Mouse (Mus musculus): Measurements from ENCODE around the gene Pfn3. TPM values are rescaled to one million over a fixed set of nuclear protein-coding genes. Genes with fewer than 3 reads are reported as not detected.
"Not testable (repeated sequence)": the region's sequence is repeated elsewhere in the genome, so short reads cannot be mapped to it uniquely, and the experiment has no call there.

The Pfn3 gene
- total RNA-seq, 1 experiment, result not detected

- in situ Hi-C loops (cut with MboI; ENCODE audit: low sequenced_read_pairs in 2 of 2, unreplicated experiment in 2 of 2), result no loop called here
- H3K9ac ChIP-seq (ENCODE audit: insufficient read depth, low read depth, low read length, poor library complexity, severe bottlenecking), result peak overlapping the region; percentile 92
- H3K27ac ChIP-seq (ENCODE audit: insufficient read depth, low read depth, low read length, poor library complexity, severe bottlenecking), result peak overlapping the region; percentile 84; the same call in 1 of the 2 replicates
- H3K4me1 ChIP-seq (ENCODE audit: control insufficient read depth in 2 of 2, insufficient read depth in 2 of 2, low read length in 2 of 2, poor library complexity in 1 of 2), result peaks cover 10 to 38% of the 10 kb centered on the region in 2 experiments
- H3K9me3 ChIP-seq (ENCODE audit: control insufficient read depth, insufficient read depth, low read depth, low read length), result no peaks in the 10 kb centered on the region
- H3K4me3 ChIP-seq (ENCODE audit: insufficient read depth in 1 of 2, low read depth in 1 of 2, low read length in 2 of 2, poor library complexity in 1 of 2, severe bottlenecking in 1 of 2), result peak overlapping the region; percentile 90
- no peak for TF ChIP-seq ZNF384 (IDR thresholded peaks at IDR 0.05; ENCODE audit: low read depth, low read length)
- 0 out of 2 replicates have a peak, but pooled peaks have one; percentile 4 for TF ChIP-seq HCFC1 (IDR thresholded peaks at IDR 0.05; ENCODE audit: borderline replicate concordance, insufficient read depth, low read length)
- TF ChIP-seq MAFK (IDR thresholded peaks at IDR 0.05; ENCODE audit: insufficient read depth, low read depth, low read length), result no peak
- peaks cover 13% of the 10 kb centered on the region for H3K36me3 ChIP-seq (ENCODE audit: control insufficient read depth, insufficient read depth, low read length, poor library complexity, severe bottlenecking)
- no peak for DNase-seq (ENCODE audit: low read depth, low spot score)
These were observed 30.5 kb upstream of the Pfn3 start for GRCm38 (mm10) chr13:55445361-55446091.

- no peaks in the 10 kb centered on the region for H3K9me3 ChIP-seq (ENCODE audit: control insufficient read depth, insufficient read depth, low read depth, low read length)
- peak within 1 kb of the TSS; percentile 92 for H3K9ac ChIP-seq (ENCODE audit: insufficient read depth, low read depth, low read length, poor library complexity, severe bottlenecking)
- TF ChIP-seq CHD2 (IDR thresholded peaks at IDR 0.05; ENCODE audit: low read depth, low read length) (peak; percentile 86), HCFC1 (IDR thresholded peaks at IDR 0.05; ENCODE audit: borderline replicate concordance, insufficient read depth, low read length) (no peak), MAFK (IDR thresholded peaks at IDR 0.05; ENCODE audit: insufficient read depth, low read depth, low read length) (no peak), ZNF384 (IDR thresholded peaks at IDR 0.05; ENCODE audit: low read depth, low read length) (no peak), ZC3H11A (IDR thresholded peaks at IDR 0.05; ENCODE audit: borderline replicate concordance, low read depth, low read length) (no peak)
- in situ Hi-C loops (cut with MboI; ENCODE audit: low sequenced_read_pairs in 2 of 2, unreplicated experiment in 2 of 2), result no loop called here
- H3K4me1 ChIP-seq (ENCODE audit: control insufficient read depth in 2 of 2, insufficient read depth in 2 of 2, low read length in 2 of 2, poor library complexity in 1 of 2), result peaks cover 10 to 36% of the 10 kb centered on the region in 2 experiments
- peak; percentile 100 for DNase-seq (ENCODE audit: low read depth, low spot score)
- peak within 1 kb of the TSS; percentile 90 for H3K4me3 ChIP-seq (ENCODE audit: insufficient read depth in 1 of 2, low read depth in 1 of 2, low read length in 2 of 2, poor library complexity in 1 of 2, severe bottlenecking in 1 of 2)
- H3K27ac ChIP-seq (ENCODE audit: insufficient read depth, low read depth, low read length, poor library complexity, severe bottlenecking), result peak within 1 kb of the TSS; percentile 99
- peaks cover 10% of the 10 kb centered on the region; the same call in 1 of the 2 replicates for H3K36me3 ChIP-seq (ENCODE audit: control insufficient read depth, insufficient read depth, low read length, poor library complexity, severe bottlenecking)
These were observed 29.9 kb upstream of the Pfn3 start, which contains the start of gene Grk6 for GRCm38 (mm10) chr13:55444937-55445315. TSS of gene Grk6 (plus strand) at chr13:55445072.

- in situ Hi-C loops (cut with MboI; ENCODE audit: low sequenced_read_pairs in 2 of 2, unreplicated experiment in 2 of 2), result no loop called here
- peak; percentile 68 for DNase-seq (ENCODE audit: low read depth, low spot score)
- Histone ChIP-seq H3K4me3 (ENCODE audit: insufficient read depth in 1 of 2, low read depth in 1 of 2, low read length in 2 of 2, poor library complexity in 1 of 2, severe bottlenecking in 1 of 2) (peak overlapping the region; percentile 78 to 90), H3K36me3 (ENCODE audit: control insufficient read depth, insufficient read depth, low read length, poor library complexity, severe bottlenecking) (peaks cover 5% of the 10 kb centered on the region; the same call in 1 of the 2 replicates), H3K9me3 (ENCODE audit: control insufficient read depth, insufficient read depth, low read depth, low read length) (no peaks in the 10 kb centered on the region), H3K4me1 (ENCODE audit: control insufficient read depth in 2 of 2, insufficient read depth in 2 of 2, low read length in 2 of 2, poor library complexity in 1 of 2) (peaks cover 7 to 33% of the 10 kb centered on the region in 2 experiments), H3K9ac (ENCODE audit: insufficient read depth, low read depth, low read length, poor library complexity, severe bottlenecking) (peak overlapping the region; percentile 82), H3K27ac (ENCODE audit: insufficient read depth, low read depth, low read length, poor library complexity, severe bottlenecking) (peak overlapping the region; percentile 99)
- TF ChIP-seq MAFK (IDR thresholded peaks at IDR 0.05; ENCODE audit: insufficient read depth, low read depth, low read length), result no peak
- peak; percentile 9; the same call in 1 of the 2 replicates for TF ChIP-seq ZC3H11A (IDR thresholded peaks at IDR 0.05; ENCODE audit: borderline replicate concordance, low read depth, low read length)
- TF ChIP-seq HCFC1 (IDR thresholded peaks at IDR 0.05; ENCODE audit: borderline replicate concordance, insufficient read depth, low read length), result 0 out of 2 replicates have a peak, but pooled peaks have one; percentile 8
- no peak for TF ChIP-seq ZNF384 (IDR thresholded peaks at IDR 0.05; ENCODE audit: low read depth, low read length)
- no peak for TF ChIP-seq CHD2 (IDR thresholded peaks at IDR 0.05; ENCODE audit: low read depth, low read length)
These were observed 29.4 kb upstream of the Pfn3 start for GRCm38 (mm10) chr13:55444286-55444936.

GRCm38 (mm10) chr13:55443799-55444285 lies 28.8 kb upstream of the Pfn3 start:
- in situ Hi-C loops (cut with MboI; ENCODE audit: low sequenced_read_pairs in 2 of 2, unreplicated experiment in 2 of 2), result no loop called here
- no peak for DNase-seq (ENCODE audit: low read depth, low spot score)
- Histone ChIP-seq H3K4me1 (ENCODE audit: control insufficient read depth in 2 of 2, insufficient read depth in 2 of 2, low read length in 2 of 2, poor library complexity in 1 of 2) (peaks cover 7 to 27% of the 10 kb centered on the region in 2 experiments), H3K4me3 (ENCODE audit: insufficient read depth in 1 of 2, low read depth in 1 of 2, low read length in 2 of 2, poor library complexity in 1 of 2, severe bottlenecking in 1 of 2) (peak overlapping the region; percentile 78 to 90; a peak in 3 of 4 replicates), H3K9me3 (ENCODE audit: control insufficient read depth, insufficient read depth, low read depth, low read length) (no peaks in the 10 kb centered on the region), H3K27ac (ENCODE audit: insufficient read depth, low read depth, low read length, poor library complexity, severe bottlenecking) (peak overlapping the region; percentile 99; the same call in 1 of the 2 replicates), H3K9ac (ENCODE audit: insufficient read depth, low read depth, low read length, poor library complexity, severe bottlenecking) (peak overlapping the region; percentile 81), H3K36me3 (ENCODE audit: control insufficient read depth, insufficient read depth, low read length, poor library complexity, severe bottlenecking) (peaks cover 5% of the 10 kb centered on the region; the same call in 1 of the 2 replicates)
- TF ChIP-seq MAFK (IDR thresholded peaks at IDR 0.05; ENCODE audit: insufficient read depth, low read depth, low read length), result no peak

- DNase-seq (ENCODE audit: low read depth, low spot score); H3K4me1 ChIP-seq (ENCODE audit: control insufficient read depth in 2 of 2, insufficient read depth in 2 of 2, low read length in 2 of 2, poor library complexity in 1 of 2); H3K9ac ChIP-seq (ENCODE audit: insufficient read depth, low read depth, low read length, poor library complexity, severe bottlenecking); H3K36me3 ChIP-seq (ENCODE audit: control insufficient read depth, insufficient read depth, low read length, poor library complexity, severe bottlenecking); H3K4me3 ChIP-seq (ENCODE audit: insufficient read depth in 1 of 2, low read depth in 1 of 2, low read length in 2 of 2, poor library complexity in 1 of 2, severe bottlenecking in 1 of 2); H3K9me3 ChIP-seq (ENCODE audit: control insufficient read depth, insufficient read depth, low read depth, low read length); H3K27ac ChIP-seq (ENCODE audit: insufficient read depth, low read depth, low read length, poor library complexity, severe bottlenecking); in situ Hi-C loops (cut with MboI; ENCODE audit: low sequenced_read_pairs in 2 of 2, unreplicated experiment in 2 of 2): not testable (repeated sequence)
These were observed 22.1 kb upstream of the Pfn3 start for GRCm38 (mm10) chr13:55437111-55437629.

Data from ES-E14 (cell line).